Mouse (Mus musculus) thymus, postnatal 0 days (tissue): Measurements from ENCODE around the gene Pde4c. TPM values are rescaled to one million over a fixed set of nuclear protein-coding genes. Genes with fewer than 3 reads are reported as not detected.

Experiments
- DNase-seq: peaks from one replicate; pipeline ENCODE4 v3.0.0-alpha.2; 2015; ENCODE audit warnings: low spot score
- polyA plus RNA-seq: library from polyadenylated mRNA; unstranded; fragments of >200 nt; fragmentation: Nextera tagmentation; extraction: Ambion mirVana; gene quantifications from 2 replicates; pipeline ENCODE4 v1.2.1, GENCODE M21; 2015

Pde4c gene
- polyA plus RNA-seq, 1 experiment from 2014 or later = 0.35 TPM

DNA sequence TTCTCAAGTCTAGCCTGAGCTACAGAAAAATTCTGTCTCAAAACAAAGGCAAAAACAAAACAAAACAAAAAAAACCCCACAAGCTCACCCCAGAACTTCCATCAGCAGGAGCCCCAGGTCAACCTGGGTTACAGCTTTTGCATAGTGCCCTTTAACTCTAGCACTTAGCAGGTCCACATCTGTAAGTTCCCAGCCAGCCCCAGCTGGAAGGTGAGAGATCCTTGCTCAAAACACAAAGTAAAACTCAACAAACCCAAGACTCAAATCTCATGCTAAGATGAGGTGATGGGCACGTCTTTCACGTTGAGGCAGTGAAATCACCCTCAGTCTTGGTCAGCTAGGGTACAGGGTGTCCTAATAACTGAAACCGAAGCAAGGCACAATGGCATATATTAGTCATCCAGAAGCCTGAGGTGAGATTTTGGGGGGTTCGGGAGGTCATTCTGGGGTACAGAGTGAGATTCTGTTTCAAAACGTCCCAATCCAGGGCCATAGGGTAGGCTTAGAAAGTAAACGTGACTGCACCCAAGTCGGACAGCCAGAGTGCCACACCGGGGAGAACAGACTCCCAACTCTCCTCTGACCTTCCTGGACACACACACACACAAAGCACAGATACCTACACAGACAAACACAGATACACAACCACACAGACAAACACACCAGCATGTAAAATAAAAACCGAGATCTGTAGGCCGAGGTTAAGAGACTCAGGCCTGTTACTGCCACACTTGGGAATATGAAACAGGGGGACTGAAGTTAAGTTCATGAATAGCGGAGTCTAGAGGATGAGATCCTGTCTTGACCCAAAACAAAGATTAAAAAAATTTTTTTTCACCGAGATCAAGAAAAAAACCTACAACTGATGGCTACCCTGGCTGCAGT lies 25.9 kb upstream of the Pde4c start:
- DNase-seq = no peak

DNA sequence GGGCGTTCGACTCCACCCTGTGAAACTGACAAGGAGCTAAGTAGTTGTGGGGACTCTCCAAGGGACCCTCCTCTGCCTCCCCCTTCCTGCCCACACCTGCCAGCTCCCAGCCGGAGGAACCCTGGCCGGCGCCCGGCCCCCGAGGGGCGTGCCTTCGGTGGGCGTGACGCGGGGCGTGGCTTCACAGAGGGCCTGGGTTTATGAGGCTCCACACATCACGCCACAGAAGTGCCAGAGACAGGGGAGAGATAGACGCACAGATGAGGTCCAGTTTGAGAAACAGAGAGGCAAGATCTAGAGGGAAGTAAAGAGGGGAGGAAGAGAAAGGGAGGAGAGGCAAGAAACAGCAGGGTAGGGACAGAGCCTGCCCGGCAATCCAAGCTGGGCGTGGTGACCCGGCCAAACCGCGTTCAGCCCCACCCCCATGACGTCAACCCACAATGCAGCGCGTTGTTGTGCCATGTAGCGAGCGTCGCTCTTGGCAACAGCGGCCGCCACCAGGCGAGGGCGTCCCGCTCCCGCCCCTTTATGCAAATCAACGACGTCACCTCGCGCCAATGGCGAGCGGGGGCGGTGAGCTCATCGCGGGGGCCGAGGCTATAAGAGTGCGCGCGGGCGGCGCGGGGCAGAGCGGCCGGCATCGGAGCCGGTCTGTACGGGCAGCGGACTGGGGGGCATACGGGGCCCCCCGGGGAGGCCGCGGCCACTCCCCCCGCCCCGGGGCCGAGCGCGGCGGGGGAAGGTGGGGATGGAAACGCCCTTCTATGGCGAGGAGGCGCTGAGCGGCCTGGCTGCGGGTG lies 25.0 kb upstream of the Pde4c start, which contains the start of gene Jund:
TSS of gene Jund (plus strand) at position 640 of the 800 bp plus-strand sequence.
- peak; percentile 100 for DNase-seq

DNA sequence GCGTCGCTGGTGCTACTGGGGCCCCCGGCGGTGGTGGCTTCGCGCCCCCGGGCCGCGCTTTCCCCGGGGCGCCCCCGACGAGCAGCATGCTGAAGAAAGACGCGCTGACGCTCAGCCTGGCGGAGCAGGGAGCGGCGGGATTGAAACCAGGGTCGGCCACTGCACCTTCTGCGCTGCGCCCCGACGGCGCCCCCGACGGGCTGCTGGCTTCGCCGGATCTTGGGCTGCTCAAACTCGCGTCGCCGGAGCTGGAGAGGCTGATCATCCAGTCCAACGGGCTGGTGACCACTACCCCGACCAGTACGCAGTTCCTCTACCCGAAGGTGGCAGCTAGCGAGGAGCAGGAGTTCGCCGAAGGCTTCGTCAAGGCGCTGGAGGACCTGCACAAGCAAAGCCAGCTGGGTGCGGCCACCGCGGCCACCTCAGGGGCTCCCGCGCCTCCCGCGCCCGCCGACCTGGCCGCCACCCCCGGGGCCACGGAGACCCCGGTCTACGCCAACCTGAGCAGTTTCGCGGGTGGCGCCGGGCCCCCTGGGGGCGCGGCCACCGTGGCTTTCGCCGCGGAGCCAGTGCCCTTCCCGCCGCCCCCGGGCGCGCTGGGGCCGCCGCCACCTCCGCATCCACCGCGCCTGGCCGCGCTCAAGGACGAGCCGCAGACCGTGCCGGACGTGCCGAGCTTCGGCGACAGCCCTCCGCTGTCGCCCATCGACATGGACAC lies 24.2 kb upstream of the Pde4c start:
- no peak for DNase-seq

DNA sequence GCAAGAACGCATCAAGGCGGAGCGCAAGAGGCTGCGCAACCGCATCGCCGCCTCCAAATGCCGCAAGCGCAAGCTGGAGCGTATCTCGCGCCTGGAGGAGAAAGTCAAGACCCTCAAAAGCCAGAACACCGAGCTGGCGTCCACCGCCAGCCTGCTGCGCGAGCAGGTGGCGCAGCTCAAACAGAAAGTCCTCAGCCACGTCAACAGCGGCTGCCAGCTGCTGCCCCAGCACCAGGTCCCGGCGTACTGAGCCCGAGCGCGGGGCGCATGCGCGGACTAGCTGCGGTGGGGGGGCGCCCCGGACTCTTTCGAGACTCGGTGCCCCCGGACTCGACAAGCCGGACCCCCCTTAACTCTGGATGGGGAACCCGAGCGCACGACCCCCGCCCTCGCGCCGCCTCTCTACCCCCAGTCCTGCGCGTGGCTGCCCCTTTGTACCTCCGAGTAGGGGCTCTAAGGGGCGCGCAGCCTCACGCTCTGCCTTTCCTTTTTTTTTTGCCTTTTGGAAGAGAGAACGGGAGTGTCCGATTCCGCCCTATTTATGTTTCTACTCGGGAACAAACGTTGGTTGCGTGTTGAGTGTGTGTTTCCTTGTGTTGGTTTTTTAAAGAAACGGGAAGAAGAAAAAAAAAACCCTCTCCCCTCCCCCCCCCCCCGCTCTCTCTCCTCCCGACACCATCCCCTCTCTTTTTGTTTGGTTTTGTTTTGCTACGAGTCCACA lies 23.5 kb upstream of the Pde4c start:
- peak; percentile 90 for DNase-seq

DNA sequence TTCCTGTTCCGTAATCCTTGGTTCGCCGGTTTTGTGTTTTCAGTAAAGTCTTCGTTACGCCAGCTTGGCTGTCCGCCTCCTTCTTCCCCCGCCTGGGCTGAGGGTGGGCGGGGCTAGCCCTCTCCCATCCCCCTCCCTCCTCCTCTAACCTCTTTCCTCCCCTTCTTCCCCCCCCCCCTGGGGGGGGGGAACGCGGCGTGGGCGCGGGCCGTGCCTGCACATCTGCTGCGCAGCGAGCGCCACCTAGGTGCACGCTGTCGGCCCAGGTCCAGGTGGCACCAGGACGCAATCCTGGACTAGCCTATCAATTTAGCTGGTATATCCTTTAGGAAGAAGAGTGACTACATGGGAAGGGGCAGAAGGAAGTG lies 23.0 kb upstream of the Pde4c start:
- peak; percentile 96 for DNase-seq

DNA sequence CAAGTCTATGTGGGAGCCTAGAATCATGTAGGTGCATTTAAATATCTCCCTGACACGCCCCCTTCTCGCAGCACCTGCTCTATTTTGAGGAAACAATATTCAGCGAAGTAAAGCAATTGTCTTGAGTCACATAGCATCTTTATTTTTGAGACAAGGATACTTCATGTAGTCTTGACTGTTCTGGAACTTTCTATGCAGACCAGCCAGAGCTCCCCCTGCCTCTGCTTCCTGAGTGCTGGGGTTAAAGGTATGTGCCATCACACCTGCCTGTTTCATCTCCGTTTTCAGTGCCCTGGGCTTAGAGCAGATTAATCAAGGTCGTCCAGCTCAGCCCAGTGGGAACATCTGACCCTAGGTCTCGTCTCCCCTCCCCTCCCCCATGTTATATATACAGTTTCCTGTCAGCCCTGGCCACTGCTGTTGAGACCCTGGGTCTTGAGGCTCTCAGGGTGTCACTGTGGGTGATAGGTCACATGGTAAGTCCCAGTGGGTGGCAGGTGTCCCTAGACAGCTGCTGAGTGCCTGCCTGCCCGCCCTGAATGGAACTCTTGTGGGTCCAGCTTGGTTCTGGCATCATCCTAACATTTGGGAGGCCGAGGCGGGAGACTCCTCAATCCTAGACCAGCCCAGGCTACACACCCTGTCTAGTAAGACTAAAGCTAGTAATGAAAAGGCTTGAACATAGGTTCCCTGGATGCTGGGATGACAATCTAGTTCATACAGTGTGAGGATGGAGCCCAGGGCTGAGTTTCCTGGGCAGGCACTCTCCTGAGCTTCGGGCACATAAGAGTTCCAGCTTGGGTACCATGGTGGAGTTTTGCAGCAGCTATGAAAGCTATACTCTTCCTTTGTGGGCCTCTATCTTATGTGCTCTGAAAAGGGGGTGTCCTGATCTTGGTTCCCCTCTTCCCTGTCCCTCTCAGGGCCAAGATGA lies 22.2 kb upstream of the Pde4c start:
- DNase-seq = no peak

DNA sequence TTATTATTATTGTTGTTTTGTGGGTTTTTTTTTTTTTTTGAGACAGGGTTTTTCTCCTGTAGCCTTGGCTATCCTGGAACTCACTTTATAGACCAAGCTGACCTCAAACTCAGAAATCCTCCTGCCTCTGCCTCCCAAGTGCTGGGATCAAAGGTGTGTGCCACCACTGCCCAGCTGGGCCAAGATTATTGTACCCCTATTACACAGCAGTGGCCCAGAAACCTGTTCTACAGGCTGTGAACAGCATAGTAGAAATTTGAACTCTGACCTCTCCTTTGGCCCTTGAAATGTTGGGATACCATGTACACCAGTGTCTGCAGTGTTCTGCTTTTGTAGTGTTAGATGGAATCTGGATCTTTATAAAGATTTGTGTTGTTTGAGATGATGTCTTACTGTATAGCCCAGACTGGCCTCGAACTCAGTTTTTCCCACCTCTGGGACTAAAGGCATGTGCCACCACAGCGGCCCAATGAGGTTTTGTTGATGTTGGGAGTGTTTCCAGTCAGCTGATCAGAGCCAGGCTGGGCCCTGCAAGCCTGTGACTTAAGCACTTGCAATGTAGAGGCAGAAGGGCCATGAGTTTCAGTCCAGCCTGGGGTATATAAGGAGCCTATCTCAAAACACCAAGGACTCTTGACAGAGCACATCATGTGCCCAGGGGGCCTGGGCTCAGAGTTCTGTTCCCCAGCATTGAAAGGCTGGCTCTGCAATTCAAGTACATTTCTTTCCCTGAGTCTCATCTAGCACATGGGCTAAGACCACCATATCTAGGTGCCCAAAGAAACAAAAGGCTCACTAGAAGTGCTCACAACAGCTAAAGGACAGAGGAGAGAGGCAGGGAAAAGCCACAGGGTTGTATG lies 21.3 kb upstream of the Pde4c start:
- no peak for DNase-seq

DNA sequence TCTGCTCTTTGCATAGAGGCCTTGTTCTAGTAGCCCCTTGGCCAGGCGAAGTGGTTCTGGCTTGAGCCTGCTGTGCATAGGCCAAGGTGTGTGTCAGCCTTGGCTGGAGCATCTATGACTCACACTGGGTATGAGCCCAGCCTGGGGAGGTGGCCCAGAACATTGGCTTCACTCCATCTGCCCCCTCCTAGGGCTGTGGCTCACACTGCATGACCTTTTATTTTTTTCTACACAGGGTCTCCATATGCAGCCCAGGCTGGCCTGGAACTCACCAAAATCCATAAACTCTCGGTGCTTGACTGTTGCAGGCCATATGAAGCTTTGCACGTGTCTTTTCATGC lies 20.7 kb upstream of the Pde4c start:
- no peak for DNase-seq

DNA sequence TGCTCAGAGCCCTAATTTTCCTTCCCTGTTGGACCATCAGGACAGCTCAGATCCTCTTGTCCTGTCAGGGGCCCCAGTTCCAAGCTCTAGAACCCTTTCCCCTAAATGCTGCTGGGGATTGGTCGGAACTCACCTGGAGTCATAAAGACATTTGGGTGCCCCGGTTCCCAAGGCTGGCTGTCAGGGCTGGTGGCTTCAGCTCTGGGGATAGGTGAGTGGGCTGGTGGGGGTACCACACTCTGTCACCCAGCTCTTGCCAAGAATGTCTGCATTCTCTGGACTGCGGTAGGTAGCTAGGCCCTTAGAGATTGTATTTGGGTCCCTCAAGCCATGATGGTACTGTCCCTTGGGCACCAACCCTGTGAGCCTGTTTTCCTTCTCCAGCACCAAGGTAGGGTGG lies 20.2 kb upstream of the Pde4c start, which contains the start of gene Iqcn:
TSS of gene Iqcn (plus strand) at position 171 of the 400 bp plus-strand sequence.
- no peak for DNase-seq

DNA sequence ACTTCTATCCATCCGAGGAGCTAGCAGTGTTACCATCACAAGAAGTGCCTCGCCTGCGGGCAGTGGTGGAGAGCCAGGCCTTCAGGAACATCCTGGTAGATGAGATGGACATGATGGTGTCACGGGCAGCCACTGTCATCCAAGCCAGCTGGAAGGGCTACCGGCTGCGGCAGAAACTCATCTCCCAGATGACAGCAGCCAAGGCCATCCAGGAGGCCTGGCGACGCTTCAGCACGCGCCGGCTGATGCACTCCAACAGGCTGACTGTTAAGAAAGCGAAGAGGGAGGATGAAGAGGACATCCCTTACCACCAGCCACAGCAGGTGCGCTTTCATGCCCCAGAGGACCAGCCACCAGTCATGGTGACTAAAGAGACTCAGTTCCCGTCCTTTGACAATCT lies 15.2 kb upstream of the Pde4c start:
- no peak for DNase-seq

DNA sequence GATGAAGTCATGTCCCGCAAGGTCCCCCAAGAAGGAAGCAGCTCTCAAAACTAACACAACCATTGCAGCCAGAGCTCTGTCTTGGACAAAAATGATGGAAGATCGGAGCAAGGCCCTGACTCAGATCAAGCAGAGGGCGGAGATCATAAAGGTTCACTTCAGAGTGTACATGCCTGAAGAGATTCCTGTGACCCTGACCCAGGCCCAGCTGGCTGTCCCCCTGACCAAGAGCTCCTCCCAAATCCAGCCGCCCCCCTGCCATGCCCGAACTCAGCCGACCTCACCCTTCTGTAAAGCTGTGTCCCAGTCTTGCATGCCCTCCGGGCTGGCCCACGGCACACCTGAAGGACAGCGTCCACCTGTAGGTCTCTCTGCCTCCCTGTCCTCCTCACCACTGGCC lies 13.7 kb upstream of the Pde4c start:
- no peak for DNase-seq

DNA sequence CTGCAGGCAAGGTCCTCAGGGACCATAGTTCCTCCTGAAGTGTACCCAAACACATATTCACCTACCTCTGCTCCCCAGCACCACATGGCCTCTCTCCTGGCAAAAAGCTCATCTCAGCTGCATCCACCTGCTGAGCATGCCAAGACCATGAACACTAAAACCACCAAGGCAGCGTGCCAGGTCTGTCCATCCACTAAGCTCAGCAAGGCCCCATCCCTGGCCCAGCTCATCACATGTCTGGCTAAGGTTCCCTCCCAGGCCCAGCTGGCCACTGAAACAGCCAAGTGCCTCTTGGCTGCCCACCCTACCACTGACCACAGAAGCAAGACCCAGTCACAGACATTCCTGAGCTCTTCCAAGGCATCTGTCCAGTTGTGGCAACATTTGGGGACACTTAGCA lies 13.2 kb upstream of the Pde4c start:
- no peak for DNase-seq

DNA sequence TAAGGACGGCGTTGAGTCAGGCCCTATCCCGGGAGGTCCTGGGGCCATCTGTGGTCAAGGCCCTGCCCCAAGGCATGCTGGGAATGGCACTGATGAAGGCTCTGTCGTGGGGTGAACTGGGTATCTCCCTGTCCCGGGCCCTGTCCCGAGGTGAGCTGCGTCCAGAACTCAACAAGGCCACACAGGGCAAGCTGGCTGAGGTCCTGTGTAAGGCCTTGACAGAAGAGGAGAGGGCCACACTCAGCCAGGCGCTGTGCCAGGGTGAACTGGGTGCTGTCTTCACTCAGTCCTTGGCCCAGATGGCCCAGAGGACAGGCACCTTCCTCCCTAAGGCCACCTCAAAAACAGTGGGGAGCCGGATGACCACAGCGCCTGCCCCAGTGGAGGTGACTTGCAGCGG lies 12.5 kb upstream of the Pde4c start:
- DNase-seq = no peak

DNA sequence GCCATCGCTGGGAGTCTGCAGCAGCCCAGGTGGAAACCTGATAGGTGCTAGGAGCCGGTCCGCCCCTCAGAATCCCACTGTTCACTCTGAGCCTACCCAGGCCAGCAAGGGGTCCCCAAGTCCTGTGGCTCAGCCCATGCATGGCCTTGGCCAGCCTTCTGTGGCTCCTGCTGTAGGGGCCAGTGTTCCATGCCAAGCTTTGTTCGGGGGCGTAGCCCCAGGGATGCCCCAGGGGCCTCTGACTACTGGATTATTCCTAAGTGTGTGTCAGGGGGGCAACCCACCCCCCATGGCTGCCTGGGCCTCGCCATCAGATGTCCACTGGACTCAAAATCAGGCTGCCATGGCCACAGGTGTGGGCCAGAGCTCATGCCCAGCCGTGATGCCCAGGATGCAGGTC lies 9.5 kb upstream of the Pde4c start:
- DNase-seq = no peak

DNA sequence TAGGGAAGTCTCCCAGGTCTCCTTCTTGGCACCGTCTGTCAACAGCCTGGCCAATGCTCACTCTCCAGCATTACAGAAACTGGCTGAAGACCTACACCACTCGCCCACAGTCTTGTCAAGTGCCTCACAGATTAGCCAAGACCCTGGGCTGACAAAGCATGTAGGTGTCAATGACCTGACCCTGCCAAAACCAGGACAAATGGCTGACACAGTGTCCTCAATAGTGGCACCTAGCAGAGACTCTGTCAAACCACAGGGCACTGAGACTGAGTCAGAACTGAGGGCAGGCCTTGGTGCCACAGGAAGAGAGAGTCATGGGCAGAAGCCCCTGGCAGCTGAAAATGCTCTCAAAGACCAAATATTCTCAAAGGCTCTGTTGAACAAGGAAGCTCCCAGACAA lies 8.4 kb upstream of the Pde4c start:
- DNase-seq = no peak

DNA sequence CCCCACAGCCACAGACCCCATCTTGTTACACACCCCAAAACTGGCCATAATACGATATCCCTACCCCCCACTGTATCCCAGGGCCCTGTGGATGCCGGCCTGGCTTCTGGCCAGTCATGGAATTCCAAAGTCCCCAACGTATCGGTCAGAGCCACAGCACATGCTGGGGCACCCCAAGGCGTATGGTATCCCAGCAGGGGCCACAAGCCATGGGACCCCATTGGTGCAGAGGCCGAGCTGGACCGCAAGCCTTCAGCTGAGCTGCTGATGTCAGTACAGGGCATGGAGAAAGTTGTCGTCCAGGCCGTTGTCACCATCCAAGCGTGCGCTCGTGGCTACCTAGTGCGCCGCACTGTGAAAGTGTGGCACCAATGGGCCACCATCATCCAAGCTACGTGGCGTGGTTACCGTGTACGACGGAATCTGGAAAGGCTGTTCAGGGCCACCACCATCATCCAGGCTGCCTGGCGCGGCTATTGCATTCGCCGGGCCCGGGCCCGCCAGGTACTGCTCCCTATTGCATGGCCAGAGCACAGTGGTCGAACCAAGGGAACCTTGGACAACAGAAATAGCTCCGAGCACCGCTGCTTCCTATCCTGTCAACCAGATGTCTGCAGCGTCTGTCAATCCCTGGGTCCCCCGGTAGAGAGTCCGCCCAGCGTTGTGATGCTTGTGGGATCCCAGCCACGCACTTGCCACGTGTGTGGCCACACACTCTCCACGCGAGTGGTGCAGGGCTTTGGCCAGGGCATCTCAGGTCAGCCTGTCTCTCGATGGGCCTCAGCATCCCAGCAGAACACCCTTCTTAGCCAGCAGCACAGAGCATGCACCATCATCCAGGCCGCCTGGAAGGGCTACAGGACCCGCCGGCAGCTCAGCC lies 6.8 kb upstream of the Pde4c start:
- DNase-seq = no peak

DNA sequence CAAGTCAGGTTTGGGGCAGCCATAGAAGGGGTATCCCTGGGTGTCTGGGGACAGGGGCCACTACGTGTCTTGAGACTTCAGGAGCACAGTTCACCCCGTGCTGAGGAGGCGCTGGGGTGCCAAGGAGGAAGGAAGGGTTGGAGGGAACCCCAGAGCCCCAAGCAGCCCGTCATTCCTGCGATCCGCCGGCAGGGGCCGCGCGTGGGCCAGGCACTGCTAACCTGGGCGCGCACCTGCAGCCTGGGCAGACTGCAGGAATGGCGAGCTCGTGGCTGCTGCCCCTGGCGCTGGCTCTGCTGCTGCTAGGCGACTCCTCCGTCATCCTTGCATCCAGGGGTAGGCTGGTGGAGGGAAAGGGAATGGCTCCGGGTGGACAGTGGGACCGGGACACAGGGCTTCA lies 5.2 kb upstream of the Pde4c start, which contains the start of gene Gm3336:
TSS of gene Gm3336 (plus strand) at position 247 of the 400 bp plus-strand sequence.
- DNase-seq = peak; percentile 80

DNA sequence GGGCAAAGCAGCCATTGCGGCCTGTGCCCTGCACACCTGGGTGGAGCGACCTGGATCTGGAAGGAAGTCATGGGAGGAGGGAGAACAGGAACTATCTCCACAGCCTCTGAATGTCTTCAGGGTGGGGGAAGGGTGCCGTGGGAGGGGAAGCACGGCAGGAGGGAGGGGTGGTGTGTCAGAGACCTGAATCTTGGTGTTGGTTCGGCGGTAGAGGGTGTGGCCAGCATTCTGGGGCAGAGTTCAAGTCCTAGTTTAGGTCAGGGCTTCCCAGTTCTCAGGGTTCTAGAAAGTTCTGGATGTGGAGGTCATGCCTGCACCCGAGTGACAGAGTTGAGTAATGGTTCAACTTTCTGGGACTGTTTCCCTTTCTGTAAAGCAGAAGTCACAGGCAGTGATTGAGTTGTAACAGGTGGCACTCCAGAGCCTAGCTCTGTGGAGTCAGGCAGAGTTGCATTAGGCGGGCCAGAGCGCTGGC lies 3.7 kb upstream of the Pde4c start:
- DNase-seq = no peak
